Mouse (Mus musculus): ENCODE measurements around the gene Gata2. TPM values are rescaled to one million over a fixed set of nuclear protein-coding genes. Genes with fewer than 3 reads are reported as not detected.

The Gata2 gene
- polyA plus RNA-seq, 1 experiment, result not detected

DNA sequence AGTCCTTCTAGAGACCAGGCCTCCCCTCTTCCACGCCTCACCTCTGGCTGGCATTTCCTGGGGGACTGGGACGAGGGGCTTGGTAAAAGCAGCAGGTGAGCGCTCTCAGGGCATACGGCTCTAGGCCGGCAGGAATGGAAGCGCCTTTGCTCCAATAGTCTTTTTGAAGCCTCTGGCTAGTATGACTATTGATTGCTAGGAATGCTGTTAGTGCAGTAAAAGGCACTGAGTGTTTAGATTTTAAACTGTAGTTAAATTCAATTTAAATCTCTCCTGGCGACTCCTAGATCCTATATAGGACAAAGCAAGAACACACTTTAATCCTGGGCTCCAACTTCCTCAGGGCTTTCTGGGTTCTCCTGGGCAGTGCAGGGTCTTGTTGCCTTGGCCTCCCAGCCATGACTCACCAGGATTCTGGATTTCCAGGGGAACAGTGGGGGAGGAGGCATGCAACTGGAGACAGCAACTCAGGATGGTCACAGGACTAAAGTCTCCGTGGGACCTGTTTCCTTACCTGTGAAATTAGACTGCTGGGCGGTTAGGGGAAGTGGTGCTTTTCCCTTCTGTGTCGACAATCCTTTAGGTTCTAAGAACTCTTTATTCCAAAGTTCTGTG lies 10.2 kb downstream of the Gata2 start:
- H3K4me1 ChIP-seq (ENCODE audit: control insufficient read depth, insufficient read depth, low read length), result peaks cover 5% of the 10 kb centered on the region
- H3K4me3 ChIP-seq (ENCODE audit: insufficient read depth, low read depth, low read length), result no peak overlapping the region
- no peak overlapping the region for H3K27ac ChIP-seq (ENCODE audit: insufficient read depth, low read depth, low read length)
- TF ChIP-seq CTCF (IDR thresholded peaks at IDR 0.05; ENCODE audit: insufficient read depth, low read depth, low read length) (no peak), POLR2A (IDR thresholded peaks at IDR 0.05; ENCODE audit: insufficient read depth, low read depth, low read length) (no peak)
- WGBS, result 21% methylated on average over 10 of the region's 10 CpGs

DNA sequence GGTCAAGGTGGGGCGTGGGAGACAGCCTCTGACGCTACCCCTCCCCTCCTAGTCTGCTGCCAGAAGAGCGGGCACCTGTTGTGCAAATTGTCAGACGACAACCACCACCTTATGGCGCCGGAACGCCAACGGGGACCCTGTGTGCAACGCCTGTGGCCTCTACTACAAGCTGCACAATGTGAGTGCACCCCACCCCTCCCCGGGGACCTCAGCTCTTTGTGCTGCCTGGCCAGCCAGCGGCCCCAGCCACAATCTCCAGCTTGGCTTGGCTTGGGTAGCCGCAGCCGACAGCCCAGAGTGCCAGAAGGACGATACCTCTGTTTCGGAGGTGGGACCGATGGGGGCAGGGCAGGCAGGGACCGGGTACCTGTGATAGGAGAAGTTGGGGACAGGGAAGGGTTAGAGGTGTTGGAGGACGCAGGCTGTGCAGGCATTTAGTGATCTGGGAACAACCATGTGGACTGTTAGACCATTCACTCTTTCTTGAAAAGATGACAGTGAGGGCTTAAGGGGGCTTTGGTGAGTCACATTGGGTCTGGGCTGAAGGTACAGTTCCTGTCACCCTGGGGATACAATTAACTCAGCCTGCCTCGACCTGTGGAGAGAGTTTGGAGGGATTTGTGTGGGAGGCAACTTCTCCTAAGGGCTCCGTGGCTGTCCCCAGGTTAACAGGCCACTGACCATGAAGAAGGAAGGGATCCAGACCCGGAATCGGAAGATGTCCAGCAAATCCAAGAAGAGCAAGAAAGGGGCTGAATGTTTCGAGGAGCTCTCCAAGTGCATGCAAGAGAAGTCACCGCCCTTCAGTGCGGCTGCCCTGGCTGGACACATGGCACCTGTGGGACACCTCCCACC lies 11.1 kb downstream of the Gata2 start:
- Histone ChIP-seq H3K4me3 (ENCODE audit: insufficient read depth, low read depth, low read length) (no peak overlapping the region), H3K27ac (ENCODE audit: insufficient read depth, low read depth, low read length) (no peak overlapping the region), H3K4me1 (ENCODE audit: control insufficient read depth, insufficient read depth, low read length) (no peaks in the 10 kb centered on the region)
- WGBS, result 9% methylated on average over 25 of the region's 25 CpGs
- TF ChIP-seq POLR2A (IDR thresholded peaks at IDR 0.05; ENCODE audit: insufficient read depth, low read depth, low read length), result no peak
- TF ChIP-seq CTCF (IDR thresholded peaks at IDR 0.05; ENCODE audit: insufficient read depth, low read depth, low read length), result no peak

DNA sequence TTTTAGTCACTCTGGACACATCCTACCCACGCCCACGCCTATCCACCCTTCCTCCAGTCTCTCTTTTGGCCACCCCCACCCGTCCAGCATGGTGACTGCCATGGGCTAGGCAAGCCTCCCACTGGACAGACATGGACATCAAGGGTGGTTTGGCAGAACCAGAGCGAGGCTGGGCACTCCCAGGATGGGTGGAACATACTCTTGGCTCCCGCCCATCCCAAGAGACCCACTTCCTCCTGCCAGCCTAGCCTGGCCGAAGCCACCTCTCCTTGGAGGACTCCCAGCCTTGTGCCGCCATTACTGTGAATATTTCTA lies 11.7 kb downstream of the Gata2 start:
- no peaks in the 10 kb centered on the region for H3K4me1 ChIP-seq (ENCODE audit: control insufficient read depth, insufficient read depth, low read length)
- WGBS, result 23% methylated on average over 7 of the region's 7 CpGs
- no peak overlapping the region for H3K27ac ChIP-seq (ENCODE audit: insufficient read depth, low read depth, low read length)
- no peak overlapping the region for H3K4me3 ChIP-seq (ENCODE audit: insufficient read depth, low read depth, low read length)
- TF ChIP-seq CTCF (IDR thresholded peaks at IDR 0.05; ENCODE audit: insufficient read depth, low read depth, low read length) (no peak), POLR2A (IDR thresholded peaks at IDR 0.05; ENCODE audit: insufficient read depth, low read depth, low read length) (no peak)

DNA sequence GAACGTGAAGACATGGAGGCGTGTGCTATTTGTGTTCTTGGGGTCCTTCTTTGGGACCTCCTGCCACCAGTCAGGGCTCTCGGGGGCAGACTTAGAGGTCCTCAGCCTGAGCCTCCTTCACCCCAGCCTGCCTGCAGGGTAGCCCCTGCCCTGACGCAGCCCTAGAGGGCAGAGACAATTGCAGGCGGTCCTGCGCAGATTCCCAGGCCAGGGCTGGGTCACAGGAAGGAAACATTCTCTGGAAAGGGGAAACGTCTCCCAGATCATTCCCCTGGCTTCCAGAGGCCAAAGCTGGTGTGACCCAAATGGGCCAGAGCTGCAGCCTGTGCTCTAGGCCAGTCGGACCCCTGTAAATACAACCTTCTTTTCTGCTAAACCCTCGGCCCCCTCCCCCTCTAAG lies 12.2 kb downstream of the Gata2 start:
- TF ChIP-seq CTCF (IDR thresholded peaks at IDR 0.05; ENCODE audit: insufficient read depth, low read depth, low read length), result no peak
- no peak for TF ChIP-seq POLR2A (IDR thresholded peaks at IDR 0.05; ENCODE audit: insufficient read depth, low read depth, low read length)
- Histone ChIP-seq H3K4me1 (ENCODE audit: control insufficient read depth, insufficient read depth, low read length) (no peaks in the 10 kb centered on the region), H3K4me3 (ENCODE audit: insufficient read depth, low read depth, low read length) (no peak overlapping the region), H3K27ac (ENCODE audit: insufficient read depth, low read depth, low read length) (no peak overlapping the region)
- 18% methylated on average over 9 of the region's 9 CpGs for WGBS

DNA sequence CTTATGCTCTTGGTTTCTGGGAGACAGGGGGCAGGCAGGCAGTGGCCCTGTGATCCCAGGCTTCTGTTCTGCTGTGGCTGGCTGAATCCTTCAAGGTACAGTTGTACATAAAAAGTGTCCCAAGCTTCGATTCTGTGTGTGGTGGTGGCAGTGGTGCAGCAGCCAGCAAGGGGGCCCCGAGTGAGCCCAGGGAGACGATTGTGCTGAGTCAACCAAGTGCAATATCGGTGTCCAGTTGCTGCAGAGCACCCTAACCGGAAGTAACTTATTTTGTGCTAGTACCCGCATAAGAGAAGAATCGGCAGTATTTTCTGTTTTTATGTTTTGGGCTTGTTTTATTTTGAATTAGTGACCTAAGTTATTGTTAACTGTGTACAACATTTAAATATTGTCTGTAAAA lies 12.9 kb downstream of the Gata2 start:
- Histone ChIP-seq H3K4me3 (ENCODE audit: insufficient read depth, low read depth, low read length) (no peak overlapping the region), H3K27ac (ENCODE audit: insufficient read depth, low read depth, low read length) (no peak overlapping the region), H3K4me1 (ENCODE audit: control insufficient read depth, insufficient read depth, low read length) (no peaks in the 10 kb centered on the region)
- no peak for TF ChIP-seq CTCF (IDR thresholded peaks at IDR 0.05; ENCODE audit: insufficient read depth, low read depth, low read length)
- WGBS, result 64% methylated on average over 7 of the region's 7 CpGs

DNA sequence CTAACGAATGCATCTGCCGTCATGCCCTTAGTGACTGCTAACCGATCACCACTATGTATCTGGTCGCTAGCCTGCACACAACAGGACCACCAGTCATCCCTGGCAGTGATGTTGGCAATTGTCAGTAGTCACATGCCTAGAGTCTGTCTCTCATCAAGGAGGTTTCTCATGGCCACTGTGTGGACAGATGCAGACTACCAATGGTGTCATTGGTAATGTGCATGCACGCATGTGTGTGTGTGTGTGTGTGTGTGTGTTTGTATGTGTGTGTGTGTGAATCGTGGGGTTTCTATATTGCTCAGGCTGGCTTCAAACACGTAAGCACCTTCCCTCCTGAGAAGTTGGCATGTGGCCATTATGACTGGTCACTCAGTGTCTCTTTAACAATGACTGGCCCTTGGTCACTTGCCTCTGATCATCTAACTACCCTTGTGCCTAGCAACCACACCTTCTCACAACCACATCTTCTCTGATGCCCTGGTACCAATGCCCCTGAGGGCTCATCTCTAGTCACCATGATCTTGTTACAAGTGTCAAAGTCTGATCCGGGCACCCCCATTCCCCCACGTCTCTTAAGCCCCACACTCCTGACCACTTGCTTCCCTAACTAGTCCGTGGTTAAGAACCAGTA lies 13.8 kb downstream of the Gata2 start:
- H3K27ac ChIP-seq (ENCODE audit: insufficient read depth, low read depth, low read length), result no peak overlapping the region
- H3K4me1 ChIP-seq (ENCODE audit: control insufficient read depth, insufficient read depth, low read length), result no peaks in the 10 kb centered on the region
- H3K4me3 ChIP-seq (ENCODE audit: insufficient read depth, low read depth, low read length), result no peak overlapping the region
- WGBS, result 90% methylated on average over 10 of the region's 10 CpGs
- TF ChIP-seq POLR2A (IDR thresholded peaks at IDR 0.05; ENCODE audit: insufficient read depth, low read depth, low read length), result no peak

DNA sequence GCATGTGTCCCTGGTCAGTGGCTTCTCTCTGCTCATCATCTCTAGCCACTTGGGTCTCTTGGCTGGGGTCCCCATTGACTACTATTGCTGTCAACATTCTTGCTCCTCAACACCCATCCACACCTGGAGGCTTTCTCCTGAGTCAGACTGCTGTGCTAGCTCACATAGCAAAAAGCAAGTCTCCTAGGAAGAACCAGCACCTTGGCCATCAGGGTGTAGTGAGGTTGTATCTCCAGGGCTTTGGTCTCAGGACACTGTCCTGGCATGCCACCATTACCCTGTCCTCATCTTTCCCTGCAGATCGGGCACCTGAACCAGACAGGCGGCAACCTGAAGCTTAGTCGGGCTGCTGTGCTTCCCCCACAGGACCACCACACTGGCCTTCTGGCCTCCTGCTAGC lies 14.6 kb downstream of the Gata2 start:
- Histone ChIP-seq H3K4me3 (ENCODE audit: insufficient read depth, low read depth, low read length) (no peak overlapping the region), H3K4me1 (ENCODE audit: control insufficient read depth, insufficient read depth, low read length) (no peaks in the 10 kb centered on the region), H3K27ac (ENCODE audit: insufficient read depth, low read depth, low read length) (no peak overlapping the region)
- 95% methylated on average over 3 of the region's 3 CpGs for WGBS
- TF ChIP-seq POLR2A (IDR thresholded peaks at IDR 0.05; ENCODE audit: insufficient read depth, low read depth, low read length), result no peak

DNA sequence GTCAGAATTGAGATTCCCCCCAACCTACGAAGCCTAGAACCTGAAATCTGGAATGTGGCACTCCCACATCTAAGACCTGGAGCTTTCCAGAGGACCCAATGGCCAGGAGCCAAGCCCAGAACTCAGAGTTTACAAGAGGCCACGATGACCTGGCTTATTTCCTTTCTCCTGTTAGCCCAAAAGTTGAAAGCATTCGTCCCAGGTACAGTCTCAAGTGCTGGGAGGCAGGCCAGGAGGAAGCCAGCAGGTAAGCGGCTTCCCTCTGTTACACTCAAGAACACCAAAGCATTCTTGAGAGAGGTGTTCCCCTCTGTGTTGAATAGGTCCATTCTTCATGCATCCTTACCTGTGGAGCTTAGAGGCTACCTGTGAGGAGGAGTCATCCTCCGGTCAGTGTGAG lies 15.8 kb downstream of the Gata2 start:
- 82% methylated on average over 5 of the region's 5 CpGs for WGBS
- no peak overlapping the region for H3K27ac ChIP-seq (ENCODE audit: insufficient read depth, low read depth, low read length)
- H3K4me3 ChIP-seq (ENCODE audit: insufficient read depth, low read depth, low read length), result no peak overlapping the region
- TF ChIP-seq CTCF (IDR thresholded peaks at IDR 0.05; ENCODE audit: insufficient read depth, low read depth, low read length) (no peak), POLR2A (IDR thresholded peaks at IDR 0.05; ENCODE audit: insufficient read depth, low read depth, low read length) (no peak)
- H3K4me1 ChIP-seq (ENCODE audit: control insufficient read depth, insufficient read depth, low read length), result no peaks in the 10 kb centered on the region

DNA sequence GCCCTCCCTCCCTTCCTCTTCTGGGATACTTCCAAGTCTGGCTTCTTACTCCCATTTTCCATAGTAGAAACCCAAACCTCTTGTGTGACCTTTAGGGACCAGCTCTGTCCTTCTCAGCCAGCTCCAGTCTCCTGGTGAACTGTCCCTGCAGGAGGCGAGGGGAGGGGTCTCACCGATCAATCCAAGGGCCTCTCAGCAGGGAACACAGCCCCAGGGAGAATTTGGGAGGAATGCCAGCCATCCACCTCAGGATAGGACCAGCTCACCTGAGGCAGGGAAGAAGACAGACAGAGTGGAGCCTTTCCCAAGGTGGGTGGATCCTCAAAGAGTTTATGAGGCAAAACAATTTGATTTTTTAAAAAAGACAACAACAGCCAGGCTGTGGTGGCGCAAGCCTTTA lies 16.5 kb downstream of the Gata2 start:
- TF ChIP-seq CTCF (IDR thresholded peaks at IDR 0.05; ENCODE audit: insufficient read depth, low read depth, low read length) (no peak), POLR2A (IDR thresholded peaks at IDR 0.05; ENCODE audit: insufficient read depth, low read depth, low read length) (no peak)
- whole genome bisulfite sequencing, result 63% methylated on average over 3 of the region's 3 CpGs
- no peak overlapping the region for H3K27ac ChIP-seq (ENCODE audit: insufficient read depth, low read depth, low read length)
- no peaks in the 10 kb centered on the region for H3K4me1 ChIP-seq (ENCODE audit: control insufficient read depth, insufficient read depth, low read length)
- no peak overlapping the region for H3K4me3 ChIP-seq (ENCODE audit: insufficient read depth, low read depth, low read length)

Data from olfactory bulb, adult 2 months (tissue).